Comparison of ENCODE assay signal across 8 mouse cellular contexts in the genomic region with DNA sequence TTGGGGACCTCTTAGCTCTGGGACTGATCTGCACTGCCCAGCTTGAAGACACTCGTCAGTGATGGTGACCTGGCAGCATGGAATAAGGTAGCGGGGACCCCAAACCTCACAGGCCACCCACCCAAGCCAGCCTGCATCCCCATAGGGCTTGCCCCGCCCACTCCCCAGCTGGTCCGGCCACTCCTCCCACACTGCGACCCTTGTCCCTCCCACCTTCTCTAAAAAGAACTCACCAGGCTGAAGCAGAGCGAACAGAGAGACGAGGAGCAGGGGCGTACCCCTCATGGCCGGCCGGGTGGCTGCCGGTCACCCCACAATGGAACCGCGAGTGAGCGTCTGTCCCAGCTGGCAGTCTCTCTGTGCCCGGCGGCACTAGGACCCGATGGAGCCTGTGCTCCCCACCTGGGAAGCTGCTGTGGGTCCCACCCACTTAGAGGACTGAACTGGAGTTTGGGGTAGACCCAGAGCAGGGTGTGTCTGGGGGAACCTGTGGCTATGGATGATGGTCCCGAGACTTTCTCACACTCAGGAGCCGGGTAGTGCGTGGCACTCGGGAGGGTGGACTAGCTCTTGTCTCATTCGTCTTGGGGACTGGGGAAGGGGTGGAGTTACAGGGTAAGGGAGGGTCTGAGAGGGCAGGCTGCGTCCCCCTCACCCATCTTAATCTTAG. TPM values are rescaled to one million over a fixed set of nuclear protein-coding genes. Genes with fewer than 3 reads are reported as not detected.
DNase-seq lines count a peak whose midpoint lies in the region; ATAC-seq lines count a peak whose summit lies in the region.

Chrnb4 (minus strand) TSS at position 569 of the 670 bp plus-strand sequence.

- no peaks in the 10 kb centered on the region for H3K36me3 ChIP-seq in heart, embryonic 10.5 days
- no peaks in the 10 kb centered on the region for H3K36me3 ChIP-seq in forebrain, embryonic 14.5 days (ENCODE audit: control insufficient read depth, insufficient read depth, low read length)
- no peaks in the 10 kb centered on the region for H3K36me3 ChIP-seq in liver, embryonic 13.5 days

- H3K4me2 ChIP-seq in forebrain, embryonic 14.5 days (ENCODE audit: low read length) = peak within 1 kb of the TSS; percentile 61
- H3K4me2 ChIP-seq in liver, embryonic 13.5 days = peak within 1 kb of the TSS; percentile 62

- peak; percentile 66 for ATAC-seq in forebrain, embryonic 14.5 days
- 0 out of 2 replicates have a peak, but pooled peaks have one; percentile 20 for ATAC-seq in liver, embryonic 13.5 days (ENCODE audit: low read depth)

- under 1% methylated on average over 23 of the region's 23 CpGs for WGBS in heart, embryonic 10.5 days
- under 1% methylated on average over 23 of the region's 23 CpGs for WGBS in forebrain, embryonic 14.5 days
- 1% methylated on average over 23 of the region's 23 CpGs for WGBS in liver, embryonic 13.5 days (ENCODE audit: insufficient replicate concordance)

- peaks cover 20% of the 10 kb centered on the region; the same call in 1 of the 2 replicates for H3K27me3 ChIP-seq in heart, embryonic 10.5 days (ENCODE audit: insufficient read depth, poor library complexity, severe bottlenecking)
- H3K27me3 ChIP-seq in forebrain, embryonic 14.5 days (replicated peaks; ENCODE audit: control insufficient read depth, insufficient read depth, low read length) = no peaks in the 10 kb centered on the region
- H3K27me3 ChIP-seq in liver, embryonic 13.5 days = peaks cover 23% of the 10 kb centered on the region

- intact Hi-C loops in heart, postnatal 25 days (cut with DNase I) = no loop called here
- intact Hi-C loops in left cerebral cortex, postnatal 36 days (cut with DNase I) = loop anchor here (5.0 kb wide), 1 partner anchor 59 kb away; no protein-coding TSS in a partner anchor

- peaks cover 24% of the 10 kb centered on the region for H3K4me1 ChIP-seq in heart, embryonic 10.5 days
- peaks cover 7% of the 10 kb centered on the region for H3K4me1 ChIP-seq in forebrain, embryonic 14.5 days (ENCODE audit: control insufficient read depth, insufficient read depth, low read length)
- peaks cover 6% of the 10 kb centered on the region; the same call in 1 of the 2 replicates for H3K4me1 ChIP-seq in liver, embryonic 13.5 days (replicated peaks)

- H3K9me3 ChIP-seq in heart, embryonic 10.5 days = no peaks in the 10 kb centered on the region
- H3K9me3 ChIP-seq in forebrain, embryonic 14.5 days (replicated peaks; ENCODE audit: control insufficient read depth, low read length) = no peaks in the 10 kb centered on the region
- H3K9me3 ChIP-seq in liver, embryonic 13.5 days (replicated peaks) = no peaks in the 10 kb centered on the region

- peak within 1 kb of the TSS; percentile 71 for H3K4me3 ChIP-seq in heart, embryonic 10.5 days
- peak within 1 kb of the TSS; percentile 34 for H3K4me3 ChIP-seq in forebrain, embryonic 14.5 days (ENCODE audit: low read depth, low read length)
- H3K4me3 ChIP-seq in liver, embryonic 13.5 days (replicated peaks) = peak within 1 kb of the TSS; percentile 40

- peak within 1 kb of the TSS; percentile 69 for H3K27ac ChIP-seq in heart, embryonic 10.5 days
- no peak within 1 kb of the TSS for H3K27ac ChIP-seq in forebrain, embryonic 14.5 days (ENCODE audit: low read depth, low read length)
- H3K27ac ChIP-seq in liver, embryonic 13.5 days = no peak within 1 kb of the TSS

- no peak for DNase-seq in heart, embryonic 10.5 days (ENCODE audit: low spot score)
- no peak for DNase-seq in heart, postnatal 25 days (ENCODE audit: low spot score)
- peak; percentile 47 for DNase-seq in Muller cell, postnatal 12 days (ENCODE audit: inconsistent ontology term)
- DNase-seq in forebrain, embryonic 14.5 days (ENCODE audit: low spot score) = peak; percentile 22
- no peak for DNase-seq in liver, embryonic 13.5 days
- peak; percentile 15 for DNase-seq in thymus, postnatal 0 days (ENCODE audit: low spot score)
- no peak for DNase-seq in right cerebral cortex, adult 18-20 months
- DNase-seq in left cerebral cortex, postnatal 36 days (ENCODE audit: low spot score in 2 of 2) = no peak

- peak within 1 kb of the TSS; percentile 26 for H3K9ac ChIP-seq in forebrain, embryonic 14.5 days (ENCODE audit: low read length)
- no peak within 1 kb of the TSS for H3K9ac ChIP-seq in liver, embryonic 13.5 days

RNA-seq across cellular contexts. Expression of gene Chrnb4, which starts in this region (rescaled TPM):
- polyA plus RNA-seq in heart, embryonic 10.5 days (2016; fragmentation: Nextera tagmentation; extraction: Ambion mirVana) = 0.28 and 0.59 TPM in 2 replicates
- not detected for total RNA-seq in heart, postnatal 25 days (2021)
- polyA plus RNA-seq in forebrain, embryonic 14.5 days (2014; fragmentation: Nextera tagmentation; extraction: Ambion mirVana) = 0.39 and 0.53 TPM in 2 replicates
- polyA plus RNA-seq in liver, embryonic 13.5 days (2015; fragmentation: Nextera tagmentation; extraction: Ambion mirVana) = 0.03 TPM in 1 of 2 replicates, not detected in the other
- polyA plus RNA-seq in thymus, postnatal 0 days (2015; fragmentation: Nextera tagmentation; extraction: Ambion mirVana) = 0.07 and 0.09 TPM in 2 replicates
- total RNA-seq in left cerebral cortex, postnatal 36 days (2021) = under 1 TPM; 0.11 to 0.20 TPM

Comparison
In these comparisons a context has a peak if more than half of its experiments do, and no peak if none do; other contexts are left out.
1. Peak in DNase-seq, ATAC-seq, H3K4me3 ChIP-seq, H3K9ac ChIP-seq and H3K4me2 ChIP-seq in forebrain, embryonic 14.5 days; RNA of the gene not detected or under 1 TPM.
2. Peak in ATAC-seq, H3K4me3 ChIP-seq and H3K4me2 ChIP-seq in liver, embryonic 13.5 days; RNA of the gene not detected or under 1 TPM.
3. Peak in DNase-seq in thymus, postnatal 0 days; RNA of the gene not detected or under 1 TPM.